Mouse (Mus musculus) c-Kit-positive CD71-negative TER-119-negative erythroid progenitor cells, embryonic 14.5 days (primary cell): ENCODE measurements around the gene Thoc3.
A peak's percentile ranks its signal among the peaks of the same experiment; 100 is the strongest.
"Not testable (repeated sequence)": the region's sequence is repeated elsewhere in the genome, so short reads cannot be mapped to it uniquely, and the experiment has no call there.

ENCODE experiments used
- DNase-seq: peaks from one replicate; pipeline ENCODE4 v3.0.0-alpha.2; 2013; ENCODE audit warnings: low read depth

Thoc3 gene

GRCm38 (mm10) chr13:54468098-54469011, at the start of gene Thoc3:
TSS of gene Thoc3 (minus strand) at chr13:54468849.
- peak; percentile 89 for DNase-seq

DNA sequence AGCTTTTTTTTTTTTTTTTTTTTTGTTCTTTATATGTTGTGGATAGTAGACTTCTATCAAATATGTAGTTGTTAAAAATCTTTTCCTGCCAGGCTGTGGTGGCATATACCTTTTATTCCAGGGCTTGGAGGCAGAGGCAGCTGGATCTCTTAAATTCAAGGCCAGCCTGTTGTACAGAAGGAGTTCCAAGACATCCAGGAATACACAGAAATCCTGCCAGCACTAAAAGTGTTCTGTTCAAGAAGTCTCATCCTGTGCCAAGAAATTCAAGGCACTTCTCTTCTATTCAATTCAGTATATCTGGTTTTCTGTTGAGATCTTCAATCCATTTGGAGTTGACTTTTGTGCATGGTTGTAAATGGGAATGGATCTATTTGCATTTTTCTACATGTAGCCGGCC, 37.3 kb upstream of the Thoc3 start:
- DNase-seq: no peak

DNA sequence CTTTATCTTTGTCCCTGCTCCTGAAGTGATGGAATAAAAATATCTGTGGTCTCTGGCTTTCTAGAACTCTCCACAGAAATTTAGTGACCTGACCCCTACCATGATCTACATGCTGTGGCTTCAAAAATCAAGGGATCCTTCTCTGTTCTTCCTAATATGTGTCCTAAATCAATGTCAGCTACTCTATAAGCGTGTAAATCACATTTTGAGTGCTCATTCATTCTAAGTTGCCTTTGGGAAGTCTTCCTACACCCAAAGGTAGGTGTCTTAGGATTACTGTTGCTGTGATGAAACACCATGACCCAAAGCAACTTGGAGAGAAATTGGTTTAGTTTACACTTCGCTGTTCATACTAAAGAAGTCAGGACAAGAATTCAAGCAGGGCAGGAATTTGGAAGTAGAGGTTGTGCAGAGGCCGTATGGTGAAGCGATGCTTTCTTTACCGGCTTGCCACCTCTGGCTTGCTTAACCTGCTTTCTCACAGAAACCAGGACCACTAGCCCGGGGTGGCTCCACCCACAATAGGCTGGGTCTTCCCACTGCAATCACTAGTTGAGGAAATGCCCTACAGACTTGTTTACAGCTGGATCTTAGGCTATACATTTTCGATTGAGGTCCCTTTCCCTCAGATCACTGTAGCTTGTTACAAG, 36.1 kb upstream of the Thoc3 start:
- DNase-seq: no peak

DNA sequence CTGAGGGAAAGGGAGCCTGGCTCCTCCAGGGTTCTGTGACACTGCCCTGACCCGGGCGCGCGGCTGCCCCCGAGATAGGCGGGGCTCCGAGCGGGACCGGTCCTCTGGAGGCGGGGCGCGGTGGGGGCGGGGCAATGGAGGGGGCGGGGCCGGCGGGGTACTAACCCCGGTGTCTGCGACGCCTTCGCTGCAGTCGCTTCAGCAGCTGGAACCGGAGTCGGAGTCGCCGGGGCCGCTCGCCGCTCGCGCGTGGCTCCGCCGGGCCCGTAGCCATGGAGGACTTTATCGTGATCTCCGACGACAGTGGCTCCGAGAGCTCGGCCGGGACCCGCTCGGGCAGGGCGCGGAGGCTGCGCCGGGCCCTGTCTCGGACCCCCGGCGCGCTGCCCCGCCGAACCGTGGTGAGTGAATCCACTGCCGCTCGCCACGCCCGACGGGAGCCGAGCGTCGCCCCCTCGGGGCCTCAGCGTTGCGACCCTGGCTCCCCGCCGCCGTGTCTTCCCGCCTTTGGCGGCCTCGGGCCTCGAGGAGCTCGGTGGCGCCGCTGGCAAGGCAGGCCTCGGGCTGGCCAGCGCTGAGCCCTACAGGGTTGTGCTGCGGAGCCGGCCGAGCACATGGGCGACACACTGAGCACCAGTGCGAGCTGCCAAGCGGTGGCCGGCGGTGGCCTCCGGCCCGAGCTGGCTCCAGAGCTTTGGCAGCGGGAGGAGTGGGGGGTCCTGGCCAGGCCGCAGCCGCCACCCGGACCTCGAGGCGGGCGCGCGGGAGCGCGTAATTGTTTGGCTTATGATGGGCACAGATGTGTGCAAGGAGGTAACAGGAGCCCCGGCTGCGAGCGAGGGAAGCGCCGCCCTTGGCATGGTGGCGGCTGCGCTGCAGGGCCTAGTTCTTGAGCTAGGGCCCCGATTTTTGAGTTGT, 35.2 kb upstream of the Thoc3 start, which contains the start of gene Simc1:
TSS of gene Simc1 (plus strand) at position 176 of the 918 bp plus-strand sequence.
- DNase-seq: peak; percentile 30

GRCm38 (mm10) chr13:54503278-54503603, 34.6 kb upstream of the Thoc3 start:
- DNase-seq: no peak

GRCm38 (mm10) chr13:54501957-54502690, 33.5 kb upstream of the Thoc3 start:
- DNase-seq: no peak

- DNase-seq: no peak
Measured at GRCm38 (mm10) chr13:54501352-54501751, 32.7 kb upstream of the Thoc3 start.

DNA sequence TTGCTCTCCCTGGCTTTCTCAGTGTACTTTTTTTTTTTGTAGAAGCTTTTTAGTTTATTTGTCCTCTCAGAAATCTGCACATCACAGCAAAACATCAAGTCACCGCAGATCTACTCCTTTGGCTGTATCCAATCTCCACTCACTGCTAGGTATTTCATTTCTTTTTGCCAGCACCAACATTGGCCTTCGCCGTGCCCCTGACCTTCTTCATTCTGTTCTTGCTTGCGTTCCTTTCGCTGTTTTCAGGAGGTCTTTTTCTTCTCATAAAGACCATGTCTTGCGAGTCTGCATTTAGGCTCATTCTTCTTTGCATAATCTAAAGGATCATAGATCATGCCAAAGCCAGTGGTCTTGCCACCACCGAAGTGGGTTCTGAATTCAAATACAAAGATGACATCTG, 30.9 kb upstream of the Thoc3 start:
- DNase-seq: not testable (repeated sequence)

DNA sequence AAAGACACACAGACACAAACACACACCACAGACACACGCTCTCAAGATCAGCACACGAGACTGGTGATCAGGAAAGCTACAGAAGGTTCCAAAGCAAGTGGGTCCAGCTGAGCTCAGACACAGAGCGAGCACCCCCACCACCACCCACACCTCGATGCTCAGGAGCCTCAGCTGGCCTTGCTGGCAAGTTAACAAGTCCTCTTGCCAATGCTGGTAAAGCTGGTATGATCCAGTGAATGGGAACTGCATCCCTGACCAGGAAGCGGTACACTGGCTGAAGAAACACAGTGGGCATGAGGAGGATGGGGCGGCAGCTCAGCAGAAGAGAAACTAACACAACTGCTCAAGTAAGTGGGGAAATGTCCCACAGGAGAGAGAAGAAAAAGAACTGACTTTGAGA, 22.7 kb upstream of the Thoc3 start:
- no peak for DNase-seq

DNA sequence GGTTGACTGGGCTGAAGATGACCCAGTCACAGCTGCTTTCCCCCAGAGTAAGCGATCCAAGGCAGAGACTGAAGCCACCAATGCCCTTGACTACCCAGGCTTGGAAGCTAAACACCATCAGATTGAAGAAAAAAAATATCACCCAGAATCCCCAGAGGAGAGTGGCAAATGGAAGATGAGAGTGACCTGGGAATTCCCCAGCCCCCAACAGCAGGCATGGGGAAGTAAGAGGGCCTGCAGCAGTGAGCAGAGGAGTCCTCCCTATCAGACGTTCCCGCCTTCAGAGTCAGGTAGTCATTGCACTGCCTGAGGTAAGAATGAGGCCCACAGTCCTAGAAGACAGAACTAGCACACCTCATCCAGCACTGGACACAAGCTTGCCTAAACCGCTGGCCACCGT, 21.8 kb upstream of the Thoc3 start:
- DNase-seq: no peak

DNA sequence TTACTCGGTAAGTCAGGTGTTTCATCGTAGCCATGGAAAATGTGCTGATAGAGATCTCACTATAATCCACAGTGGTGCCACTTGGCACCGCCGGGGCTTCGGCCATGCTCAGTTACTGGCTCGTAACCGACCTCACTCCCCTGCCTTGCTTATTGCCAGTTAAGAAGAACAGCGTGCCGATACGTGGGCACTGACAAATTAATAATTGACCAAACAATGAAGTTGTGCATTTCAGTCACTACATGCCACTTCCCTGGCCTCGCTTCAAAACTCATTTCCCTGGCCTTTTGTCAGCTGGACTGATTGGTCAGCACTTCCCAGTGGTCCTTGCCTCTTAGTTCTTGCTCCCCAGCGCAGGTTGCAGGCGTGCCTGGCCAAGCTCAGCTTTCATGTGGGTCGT, 12.8 kb upstream of the Thoc3 start:
- no peak for DNase-seq

- no peak for DNase-seq
Measured at GRCm38 (mm10) chr13:54479286-54479685, 10.6 kb upstream of the Thoc3 start.

- peak; percentile 32 for DNase-seq
Measured at GRCm38 (mm10) chr13:54475702-54476101, 7.1 kb upstream of the Thoc3 start.

- DNase-seq: no peak
Measured at GRCm38 (mm10) chr13:54474996-54475395, 6.3 kb upstream of the Thoc3 start.

- DNase-seq: no peak
Measured at GRCm38 (mm10) chr13:54471967-54472366, 3.3 kb upstream of the Thoc3 start.

DNA sequence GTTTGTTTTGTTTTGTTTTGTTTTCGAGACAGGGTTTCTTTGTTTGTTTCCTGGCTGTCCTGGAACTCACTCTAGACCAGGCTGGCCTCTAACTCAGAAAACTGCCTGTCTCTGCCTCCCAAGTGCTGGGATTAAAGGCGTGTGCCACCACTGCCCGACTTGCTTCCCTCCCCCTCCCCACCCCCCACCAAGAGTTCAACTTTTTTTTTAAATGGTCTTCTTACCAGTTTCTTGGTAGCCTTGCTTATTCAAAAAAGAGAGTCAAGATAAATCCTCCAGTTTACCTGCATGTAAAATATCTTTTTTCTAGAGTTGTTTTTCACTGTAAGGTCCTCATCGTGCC, 334 bp upstream of the Thoc3 start:
- no peak for DNase-seq

- DNase-seq: no peak
Measured at GRCm38 (mm10) chr13:54459282-54459681, 9.4 kb downstream of the Thoc3 start.

- DNase-seq: no peak
Measured at GRCm38 (mm10) chr13:54457062-54457461, 11.6 kb downstream of the Thoc3 start.

GRCm38 (mm10) chr13:54447496-54448224, 21.0 kb downstream of the Thoc3 start:
- no peak for DNase-seq

DNA sequence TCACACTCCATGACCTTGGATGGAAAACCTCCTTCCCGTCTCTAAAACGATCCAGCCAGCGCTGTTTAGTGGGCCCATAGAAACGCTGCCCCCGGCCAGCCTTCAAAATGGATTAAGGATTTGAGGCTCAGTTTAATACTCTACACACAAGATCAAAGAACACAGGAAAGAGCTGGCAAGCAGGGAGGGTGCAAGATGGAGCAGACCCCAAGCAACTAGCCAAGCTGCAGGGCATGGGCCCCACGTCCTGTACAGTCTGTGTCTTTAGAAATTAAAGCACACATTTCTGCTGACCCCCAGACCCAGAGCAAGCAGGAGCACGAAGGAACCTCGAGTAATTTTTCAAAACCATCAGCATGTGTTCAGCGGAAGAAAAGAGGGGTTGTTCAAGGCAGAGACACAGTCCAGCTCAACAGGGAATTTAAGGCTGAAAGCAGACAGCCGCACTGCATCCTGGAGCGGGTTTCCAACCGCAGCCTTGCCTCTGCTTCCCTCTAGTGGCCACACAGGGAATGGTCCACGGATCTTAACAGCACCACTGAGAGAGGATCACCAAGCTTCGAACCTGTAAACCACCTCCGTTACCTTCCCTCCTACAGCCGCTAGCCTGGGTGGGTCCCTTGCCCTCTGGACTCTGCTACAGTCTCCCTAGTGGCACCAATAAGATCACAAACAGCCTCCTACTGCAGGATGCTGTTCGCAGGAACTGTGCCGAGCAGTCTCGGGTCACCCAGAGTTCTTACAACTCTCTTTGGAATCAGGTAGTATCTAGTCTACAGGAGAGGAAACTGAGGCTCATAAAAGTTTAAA, 21.8 kb downstream of the Thoc3 start:
- peak; percentile 57 for DNase-seq
